Mouse (Mus musculus): ENCODE measurements around the gene Nxph1.

DNA sequence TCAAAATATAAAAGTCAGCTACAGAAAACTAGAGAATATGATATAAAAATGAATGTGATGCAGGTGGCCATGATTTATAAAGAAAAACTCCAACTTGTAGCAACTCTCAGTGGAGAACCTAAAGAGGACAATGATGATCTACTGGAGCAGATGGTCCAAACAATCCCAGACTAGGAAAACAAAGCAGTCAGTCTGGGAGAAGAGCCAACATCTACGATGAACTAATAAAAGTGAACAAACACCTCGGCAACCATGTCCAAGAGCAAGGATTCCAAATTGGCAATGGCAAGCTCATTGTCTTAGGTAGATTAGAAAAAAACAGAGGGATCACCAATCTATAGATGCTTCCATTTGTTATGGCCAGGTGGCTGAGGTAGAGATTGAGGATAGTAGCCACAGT is 211.0 kb downstream of the Nxph1 start:
- no peak for TF ChIP-seq CTCF (IDR thresholded peaks at IDR 0.05; ENCODE audit: extremely low read depth, insufficient read depth, insufficient read length, insufficient replicate concordance)
- no peak for TF ChIP-seq POLR2A (IDR thresholded peaks at IDR 0.05; ENCODE audit: low read depth, low read length)

Data from spleen, adult 2 months (tissue).